Mouse (Mus musculus): ENCODE results near the gene Pgm2. TPM values are rescaled to one million over a fixed set of nuclear protein-coding genes. Genes with fewer than 3 reads are reported as not detected.

The Pgm2 gene
- total RNA-seq (2015; ENCODE audit: low replicate concordance) (7.1 and 10.0 TPM in 2 replicates), total RNA-seq (2017; ENCODE audit: low replicate concordance) (8.3 and 11.8 TPM in 2 replicates)

GRCm38 (mm10) chr5:64092748-64093292 lies at the start of gene Pgm2:
Pgm2 (plus strand) TSS chr5:64092950.
- peak; percentile 99 for ATAC-seq (replicated peaks; ENCODE audit: low FRiP score, poor library complexity, severe bottlenecking)

GRCm38 (mm10) chr5:64043694-64044453 lies 48.9 kb upstream of the Pgm2 start:
- ATAC-seq (replicated peaks; ENCODE audit: low FRiP score, poor library complexity, severe bottlenecking) = no peak

GRCm38 (mm10) chr5:64044790-64045189 lies 48.0 kb upstream of the Pgm2 start:
- no peak for ATAC-seq (replicated peaks; ENCODE audit: low FRiP score, poor library complexity, severe bottlenecking)

- ATAC-seq (replicated peaks; ENCODE audit: low FRiP score, poor library complexity, severe bottlenecking) = no peak
These were observed 47.2 kb upstream of the Pgm2 start for GRCm38 (mm10) chr5:64045502-64045901.

- ATAC-seq (replicated peaks; ENCODE audit: low FRiP score, poor library complexity, severe bottlenecking) = no peak
These were observed 45.8 kb upstream of the Pgm2 start for GRCm38 (mm10) chr5:64046995-64047394.

- ATAC-seq (replicated peaks; ENCODE audit: low FRiP score, poor library complexity, severe bottlenecking) = no peak
These were observed 44.8 kb upstream of the Pgm2 start for GRCm38 (mm10) chr5:64047921-64048320.

- no peak for ATAC-seq (replicated peaks; ENCODE audit: low FRiP score, poor library complexity, severe bottlenecking)
These were observed 44.1 kb upstream of the Pgm2 start for GRCm38 (mm10) chr5:64048605-64049004.

- no peak for ATAC-seq (replicated peaks; ENCODE audit: low FRiP score, poor library complexity, severe bottlenecking)
These were observed 43.5 kb upstream of the Pgm2 start for GRCm38 (mm10) chr5:64049256-64049655.

- ATAC-seq (replicated peaks; ENCODE audit: low FRiP score, poor library complexity, severe bottlenecking) = no peak
These were observed 39.7 kb upstream of the Pgm2 start for GRCm38 (mm10) chr5:64053010-64053409.

GRCm38 (mm10) chr5:64056210-64056609 lies 36.5 kb upstream of the Pgm2 start:
- ATAC-seq (replicated peaks; ENCODE audit: low FRiP score, poor library complexity, severe bottlenecking) = no peak

GRCm38 (mm10) chr5:64060881-64061280 lies 31.9 kb upstream of the Pgm2 start:
- ATAC-seq (replicated peaks; ENCODE audit: low FRiP score, poor library complexity, severe bottlenecking) = no peak

- no peak for ATAC-seq (replicated peaks; ENCODE audit: low FRiP score, poor library complexity, severe bottlenecking)
These were observed 31.1 kb upstream of the Pgm2 start for GRCm38 (mm10) chr5:64061643-64062042.

GRCm38 (mm10) chr5:64062882-64063621 lies 29.7 kb upstream of the Pgm2 start:
- no peak for ATAC-seq (replicated peaks; ENCODE audit: low FRiP score, poor library complexity, severe bottlenecking)

GRCm38 (mm10) chr5:64063622-64064355 lies 29.0 kb upstream of the Pgm2 start:
- ATAC-seq (replicated peaks; ENCODE audit: low FRiP score, poor library complexity, severe bottlenecking) = no peak

- ATAC-seq (replicated peaks; ENCODE audit: low FRiP score, poor library complexity, severe bottlenecking) = no peak
These were observed 28.3 kb upstream of the Pgm2 start for GRCm38 (mm10) chr5:64064401-64064800.

- ATAC-seq (replicated peaks; ENCODE audit: low FRiP score, poor library complexity, severe bottlenecking) = no peak
These were observed 27.2 kb upstream of the Pgm2 start for GRCm38 (mm10) chr5:64065497-64066046.

- ATAC-seq (replicated peaks; ENCODE audit: low FRiP score, poor library complexity, severe bottlenecking) = no peak
These were observed 26.6 kb upstream of the Pgm2 start for GRCm38 (mm10) chr5:64066159-64066558.

GRCm38 (mm10) chr5:64067576-64067975 lies 25.2 kb upstream of the Pgm2 start:
- ATAC-seq (replicated peaks; ENCODE audit: low FRiP score, poor library complexity, severe bottlenecking) = no peak

GRCm38 (mm10) chr5:64070081-64070673 lies 22.6 kb upstream of the Pgm2 start:
- ATAC-seq (replicated peaks; ENCODE audit: low FRiP score, poor library complexity, severe bottlenecking) = no peak

Measured in erythroblast, adult 5-6 weeks (primary cell).